Mouse (Mus musculus) inflammation-experienced regulatory T-cells, adult 16 weeks (primary cell): ENCODE data around the gene Gm5936. TPM values are rescaled to one million over a fixed set of nuclear protein-coding genes. Genes with fewer than 3 reads are reported as not detected.

Experiments
- polyA plus RNA-seq: library from polyadenylated mRNA; unstranded; fragments of 100-300 nt; shearing (Covaris generic); gene quantifications from one replicate; pipeline ENCODE4 v1.2.1, GENCODE M21; 2017

Gene Gm5936
- not detected for polyA plus RNA-seq

GRCm38 (mm10) chrX:74836842-74837522, at the start of gene Gm5936:
Gm5936 (plus strand) TSS chrX:74837196.

Other genes with a start within 250 kb of the Gm5936 start
- gene Olfr1325, start 244.5 kb upstream of the Gm5936 start, polyA plus RNA-seq: not detected
- gene Gm5640, start 191.6 kb upstream of the Gm5936 start, polyA plus RNA-seq: not detected
- not detected for gene Gm6890, start 96.3 kb upstream of the Gm5936 start, polyA plus RNA-seq
- gene Gab3, start 248.3 kb downstream of the Gm5936 start, polyA plus RNA-seq: 13.8 TPM